In the genomic region with DNA sequence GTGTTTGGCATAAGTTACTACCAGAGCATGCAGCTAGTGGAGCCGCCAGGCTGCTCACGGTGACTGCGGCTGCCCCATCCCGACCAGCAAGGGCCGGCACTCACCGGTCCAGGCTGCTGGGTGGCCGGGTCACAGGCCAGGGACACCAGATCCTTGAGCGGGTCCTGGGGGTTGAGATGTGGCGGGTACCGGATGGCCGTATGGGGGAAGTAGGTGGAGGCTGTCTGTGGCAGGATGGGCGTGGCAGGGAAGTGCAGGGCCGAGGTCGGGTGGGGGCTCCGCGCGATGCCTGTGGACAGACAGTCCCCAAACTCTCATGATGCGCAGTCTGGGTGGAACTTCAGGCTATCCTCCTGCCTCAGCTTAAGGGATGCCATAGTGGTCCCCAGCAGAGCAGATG, we compare ENCODE assay signal across 10 mouse cellular contexts. TPM values are rescaled to one million over a fixed set of nuclear protein-coding genes. Genes with fewer than 3 reads are reported as not detected.
DNase-seq lines count a peak whose midpoint lies in the region; ATAC-seq and TF ChIP-seq lines count a peak whose summit lies in the region.
"Had no signal": no experiment of that assay in that cellular context is flagged by ENCODE, and none has a peak within 500 bp of the region (broad histone marks: within the 10 kb centered on the region; RNA-seq: fewer than 3 reads in every experiment).

No protein-coding gene starts in this region.

- H3K4me3 ChIP-seq in liver, embryonic 11.5 days (ENCODE audit: low read depth, low read length): no peak overlapping the region
- no peak overlapping the region for H3K4me3 ChIP-seq in stomach, postnatal 0 days (ENCODE audit: low read depth, low read length)

- peak; percentile 44 to 60 for DNase-seq in adrenal gland, adult (ENCODE audit: inconsistent age in 2 of 2, low spot score in 1 of 2)
- DNase-seq in adrenal gland, postnatal 10 days: no peak
- no peak for DNase-seq in liver, embryonic 11.5 days (ENCODE audit: low spot score)
- no peak for DNase-seq in liver
- peak; percentile 56 to 82 for DNase-seq in kidney, postnatal 25 days
- DNase-seq in stomach, postnatal 0 days (ENCODE audit: low spot score): no peak
- no peak for DNase-seq in retina, embryonic 14.5 days (ENCODE audit: low spot score)

- H3K36me3 ChIP-seq in liver, embryonic 11.5 days (ENCODE audit: control insufficient read depth, insufficient read depth, low read length): peaks cover 5% of the 10 kb centered on the region
- H3K36me3 ChIP-seq in stomach, postnatal 0 days (ENCODE audit: control insufficient read depth, insufficient read depth, low read length): peaks cover 37% of the 10 kb centered on the region

- peaks cover 27% of the 10 kb centered on the region for H3K27me3 ChIP-seq in liver, embryonic 11.5 days (replicated peaks; ENCODE audit: control insufficient read depth, insufficient read depth, low read length)
- H3K27me3 ChIP-seq in stomach, postnatal 0 days (ENCODE audit: control insufficient read depth, insufficient read depth, low read length): no peaks in the 10 kb centered on the region

- peak overlapping the region; percentile 20; the same call in 1 of the 2 replicates for H3K4me2 ChIP-seq in liver, embryonic 11.5 days
- H3K4me2 ChIP-seq in stomach, postnatal 0 days (replicated peaks; ENCODE audit: low read depth): no peak overlapping the region

- 33% methylated on average over 18 of the region's 18 CpGs for WGBS in liver, embryonic 11.5 days
- 63% methylated on average over 17 of the region's 18 CpGs for WGBS in stomach, postnatal 0 days

- peak overlapping the region; percentile 37; the same call in 1 of the 2 replicates for H3K9ac ChIP-seq in liver, embryonic 11.5 days (ENCODE audit: low read depth, low read length)
- H3K9ac ChIP-seq in stomach, postnatal 0 days (ENCODE audit: low read length): no peak overlapping the region

- H3K9me3 ChIP-seq in liver, embryonic 11.5 days (ENCODE audit: control insufficient read depth, low read length): no peaks in the 10 kb centered on the region
- H3K9me3 ChIP-seq in stomach, postnatal 0 days (ENCODE audit: control insufficient read depth, low read length): no peaks in the 10 kb centered on the region

- no peak for TF ChIP-seq CTCF in stomach, postnatal 0 days (IDR thresholded peaks at IDR 0.05; ENCODE audit: low read depth)

- H3K27ac ChIP-seq in liver, embryonic 11.5 days (ENCODE audit: low read depth, low read length): no peak overlapping the region
- H3K27ac ChIP-seq in stomach, postnatal 0 days (replicated peaks): no peak overlapping the region

- ATAC-seq in liver, embryonic 11.5 days (replicated peaks; ENCODE audit: low FRiP score): no peak
- ATAC-seq in megakaryocyte, adult 5-6 weeks (ENCODE audit: poor library complexity, severe bottlenecking): peak; percentile 60
- no peak for ATAC-seq in stomach, postnatal 0 days (ENCODE audit: low FRiP score, low TSS enrichment)
- ATAC-seq: forebrain, embryonic 14.5 days had no signal

- H3K4me1 ChIP-seq in liver, embryonic 11.5 days (replicated peaks; ENCODE audit: control insufficient read depth, insufficient read depth, low read length): peaks cover 69% of the 10 kb centered on the region
- H3K4me1 ChIP-seq in stomach, postnatal 0 days (replicated peaks; ENCODE audit: control insufficient read depth, insufficient read depth): peaks cover 12% of the 10 kb centered on the region

- TF ChIP-seq EP300 in stomach, postnatal 0 days (optimal IDR thresholded peaks at IDR 0.05): no peak

RNA-seq across cellular contexts. Expression of gene Smim24, which starts 11.9 kb away (rescaled TPM):
- 1 to 10 TPM; 1.2 to 1.6 TPM for total RNA-seq in adrenal gland, postnatal 10 days (2021)
- 3.8 and 4.5 TPM in 2 replicates for polyA plus RNA-seq in liver, embryonic 11.5 days (2014; fragmentation: Nextera tagmentation; extraction: Ambion mirVana)
- total RNA-seq in megakaryocyte, adult 5-6 weeks (2015): 30.6 and 34.0 TPM in 2 replicates
- total RNA-seq in megakaryocyte, adult 5-6 weeks (2017): 6.5 and 11.5 TPM in 2 replicates
- polyA plus RNA-seq in stomach, postnatal 0 days (2015; fragmentation: Nextera tagmentation; extraction: Ambion mirVana): 205 and 239 TPM in 2 replicates

RNA-seq across cellular contexts. Expression of gene Gm48552, which starts 15.9 kb away (rescaled TPM):
- 1 to 10 TPM in 1 of 2 experiments, under 1 TPM in 1; 0.45 to 1.9 TPM for total RNA-seq in adrenal gland, postnatal 10 days (2021)
- 0.62 and 0.67 TPM in 2 replicates for polyA plus RNA-seq in liver, embryonic 11.5 days (2014; fragmentation: Nextera tagmentation; extraction: Ambion mirVana)
- not detected in 2 replicates for total RNA-seq in megakaryocyte, adult 5-6 weeks (2015)
- 0.26 and 1.4 TPM in 2 replicates for total RNA-seq in megakaryocyte, adult 5-6 weeks (2017)
- polyA plus RNA-seq in stomach, postnatal 0 days (2015; fragmentation: Nextera tagmentation; extraction: Ambion mirVana): 0.29 and 0.36 TPM in 2 replicates
- total RNA-seq: hematopoietic stem cell, adult 5-6 weeks had no signal

RNA-seq across cellular contexts. Expression of gene Gm48551, which starts 20.5 kb away (rescaled TPM):
- 1 to 10 TPM; 1.1 to 1.6 TPM for total RNA-seq in adrenal gland, postnatal 10 days (2021)
- 1.3 and 1.9 TPM in 2 replicates for polyA plus RNA-seq in liver, embryonic 11.5 days (2014; fragmentation: Nextera tagmentation; extraction: Ambion mirVana)
- total RNA-seq in megakaryocyte, adult 5-6 weeks (2015): 0.83 and 2.9 TPM in 2 replicates
- 0.33 TPM in 1 of 2 replicates, not detected in the other for total RNA-seq in megakaryocyte, adult 5-6 weeks (2017)
- 1.1 and 1.4 TPM in 2 replicates for polyA plus RNA-seq in stomach, postnatal 0 days (2015; fragmentation: Nextera tagmentation; extraction: Ambion mirVana)

RNA-seq across cellular contexts. Expression of gene Dohh, which starts 20.5 kb away (rescaled TPM):
- total RNA-seq in adrenal gland, postnatal 10 days (2021): 10 to 100 TPM; 52.8 to 54.2 TPM
- 97.4 and 99.3 TPM in 2 replicates for polyA plus RNA-seq in liver, embryonic 11.5 days (2014; fragmentation: Nextera tagmentation; extraction: Ambion mirVana)
- 5.4 and 5.7 TPM in 2 replicates for total RNA-seq in megakaryocyte, adult 5-6 weeks (2015)
- total RNA-seq in megakaryocyte, adult 5-6 weeks (2017): 21.9 and 42.4 TPM in 2 replicates
- 59.4 and 63.0 TPM in 2 replicates for polyA plus RNA-seq in stomach, postnatal 0 days (2015; fragmentation: Nextera tagmentation; extraction: Ambion mirVana)

RNA-seq across cellular contexts. Expression of gene Fzr1, which starts 26.4 kb away (rescaled TPM):
- 10 to 100 TPM; 42.1 to 51.7 TPM for total RNA-seq in adrenal gland, postnatal 10 days (2021)
- 74.0 and 75.9 TPM in 2 replicates for polyA plus RNA-seq in liver, embryonic 11.5 days (2014; fragmentation: Nextera tagmentation; extraction: Ambion mirVana)
- total RNA-seq in megakaryocyte, adult 5-6 weeks (2015): 22.7 and 23.8 TPM in 2 replicates
- total RNA-seq in megakaryocyte, adult 5-6 weeks (2017): 20.9 and 24.0 TPM in 2 replicates
- polyA plus RNA-seq in stomach, postnatal 0 days (2015; fragmentation: Nextera tagmentation; extraction: Ambion mirVana): 51.4 and 51.6 TPM in 2 replicates

Comparison
In these comparisons a context has a peak if more than half of its experiments do, and no peak if none do; other contexts are left out.
1. DNase-seq: peak in adrenal gland, adult (2 of 2) and kidney, postnatal 25 days (2 of 2); none in adrenal gland, postnatal 10 days (single experiment), liver, embryonic 11.5 days (single experiment), liver (single experiment), stomach, postnatal 0 days (single experiment) and retina, embryonic 14.5 days (single experiment).